Mouse (Mus musculus): ENCODE results near the gene Pspn. TPM values are rescaled to one million over a fixed set of nuclear protein-coding genes. Genes with fewer than 3 reads are reported as not detected.
A peak's percentile ranks its signal among the peaks of the same experiment; 100 is the strongest.

Pspn gene
- polyA plus RNA-seq (2015; fragmentation: Nextera tagmentation; extraction: Ambion mirVana), result 0.44 TPM in 1 of 2 replicates, not detected in the other

GRCm38 (mm10) chr17:56999968-57000609 lies at the start of gene Pspn:
Gene Pspn (minus strand): TSS chr17:57000018.
- Histone ChIP-seq H3K4me1 (ENCODE audit: control insufficient read depth, insufficient read depth, low read length) (0 out of 2 replicates have a peak, but pooled peaks cover 5% of the 10 kb centered on the region), H3K36me3 (ENCODE audit: control insufficient read depth, insufficient read depth, low read length) (peaks cover 28% of the 10 kb centered on the region), H3K9me3 (ENCODE audit: control insufficient read depth, low read length) (no peaks in the 10 kb centered on the region), H3K4me3 (ENCODE audit: low read length) (no peak within 1 kb of the TSS), H3K4me2 (ENCODE audit: low read depth, low read length) (no peak within 1 kb of the TSS), H3K27ac (ENCODE audit: low read length) (no peak within 1 kb of the TSS), H3K9ac (ENCODE audit: low read depth, low read length) (no peak within 1 kb of the TSS), H3K27me3 (replicated peaks; ENCODE audit: control insufficient read depth, insufficient read depth, low read length) (no peaks in the 10 kb centered on the region)
- WGBS, result 83% methylated on average over 9 of the region's 9 CpGs
- ATAC-seq, result no peak

GRCm38 (mm10) chr17:57048816-57049215 lies 49.0 kb upstream of the Pspn start:
- no peak for ATAC-seq
- Histone ChIP-seq H3K9ac (ENCODE audit: low read depth, low read length) (no peak overlapping the region), H3K9me3 (ENCODE audit: control insufficient read depth, low read length) (no peaks in the 10 kb centered on the region), H3K27ac (ENCODE audit: low read length) (no peak overlapping the region), H3K36me3 (ENCODE audit: control insufficient read depth, insufficient read depth, low read length) (peaks cover 6% of the 10 kb centered on the region; the same call in 1 of the 2 replicates), H3K4me2 (ENCODE audit: low read depth, low read length) (no peak overlapping the region), H3K27me3 (replicated peaks; ENCODE audit: control insufficient read depth, insufficient read depth, low read length) (no peaks in the 10 kb centered on the region), H3K4me3 (ENCODE audit: low read length) (no peak overlapping the region), H3K4me1 (ENCODE audit: control insufficient read depth, insufficient read depth, low read length) (no peaks in the 10 kb centered on the region)
- 93% methylated on average over 3 of the region's 3 CpGs for WGBS

- 51% methylated on average over 5 of the region's 5 CpGs for WGBS
- H3K27ac ChIP-seq (ENCODE audit: low read length), result no peak overlapping the region
- H3K36me3 ChIP-seq (ENCODE audit: control insufficient read depth, insufficient read depth, low read length), result peaks cover 3% of the 10 kb centered on the region; the same call in 1 of the 2 replicates
- H3K9ac ChIP-seq (ENCODE audit: low read depth, low read length), result no peak overlapping the region
- 0 out of 2 replicates have a peak, but pooled peaks have one; percentile 9 for ATAC-seq
- no peaks in the 10 kb centered on the region for H3K9me3 ChIP-seq (ENCODE audit: control insufficient read depth, low read length)
- H3K27me3 ChIP-seq (replicated peaks; ENCODE audit: control insufficient read depth, insufficient read depth, low read length), result no peaks in the 10 kb centered on the region
- no peaks in the 10 kb centered on the region for H3K4me1 ChIP-seq (ENCODE audit: control insufficient read depth, insufficient read depth, low read length)
- H3K4me3 ChIP-seq (ENCODE audit: low read length), result no peak overlapping the region
- H3K4me2 ChIP-seq (ENCODE audit: low read depth, low read length), result no peak overlapping the region
Measured at GRCm38 (mm10) chr17:57047406-57047805, 47.6 kb upstream of the Pspn start.

GRCm38 (mm10) chr17:57041554-57041953 lies 41.7 kb upstream of the Pspn start, which contains the start of gene Slc25a41:
Gene Slc25a41 (minus strand): TSS chr17:57041654.
- H3K4me2 ChIP-seq (ENCODE audit: low read depth, low read length), result no peak within 1 kb of the TSS
- no peak within 1 kb of the TSS for H3K4me3 ChIP-seq (ENCODE audit: low read length)
- H3K36me3 ChIP-seq (ENCODE audit: control insufficient read depth, insufficient read depth, low read length), result no peaks in the 10 kb centered on the region
- H3K9me3 ChIP-seq (ENCODE audit: control insufficient read depth, low read length), result no peaks in the 10 kb centered on the region
- no peak within 1 kb of the TSS for H3K9ac ChIP-seq (ENCODE audit: low read depth, low read length)
- 74% methylated on average over 8 of the region's 8 CpGs for WGBS
- no peak for ATAC-seq
- H3K27me3 ChIP-seq (replicated peaks; ENCODE audit: control insufficient read depth, insufficient read depth, low read length), result no peaks in the 10 kb centered on the region; the same call in 1 of the 2 replicates
- H3K4me1 ChIP-seq (ENCODE audit: control insufficient read depth, insufficient read depth, low read length), result peaks cover 2% of the 10 kb centered on the region; the same call in 1 of the 2 replicates
- no peak within 1 kb of the TSS for H3K27ac ChIP-seq (ENCODE audit: low read length)

GRCm38 (mm10) chr17:57038978-57039377 lies 39.2 kb upstream of the Pspn start:
- Histone ChIP-seq H3K9ac (ENCODE audit: low read depth, low read length) (no peak overlapping the region), H3K27me3 (replicated peaks; ENCODE audit: control insufficient read depth, insufficient read depth, low read length) (no peaks in the 10 kb centered on the region; the same call in 1 of the 2 replicates), H3K4me2 (ENCODE audit: low read depth, low read length) (no peak overlapping the region), H3K36me3 (ENCODE audit: control insufficient read depth, insufficient read depth, low read length) (no peaks in the 10 kb centered on the region), H3K27ac (ENCODE audit: low read length) (no peak overlapping the region), H3K4me1 (ENCODE audit: control insufficient read depth, insufficient read depth, low read length) (peaks cover 2% of the 10 kb centered on the region; the same call in 1 of the 2 replicates), H3K4me3 (ENCODE audit: low read length) (no peak overlapping the region), H3K9me3 (ENCODE audit: control insufficient read depth, low read length) (no peaks in the 10 kb centered on the region)
- ATAC-seq, result no peak
- 41% methylated on average over 8 of the region's 8 CpGs for WGBS

GRCm38 (mm10) chr17:57032854-57033253 lies 33.0 kb upstream of the Pspn start:
- H3K27ac ChIP-seq (ENCODE audit: low read length), result no peak overlapping the region
- WGBS, result 87% methylated on average over 4 of the region's 4 CpGs
- H3K4me1 ChIP-seq (ENCODE audit: control insufficient read depth, insufficient read depth, low read length), result peaks cover 10% of the 10 kb centered on the region
- peaks cover 7% of the 10 kb centered on the region; the same call in 1 of the 2 replicates for H3K36me3 ChIP-seq (ENCODE audit: control insufficient read depth, insufficient read depth, low read length)
- peak overlapping the region; percentile 79; the same call in 1 of the 2 replicates for H3K4me2 ChIP-seq (ENCODE audit: low read depth, low read length)
- peak overlapping the region; percentile 70; the same call in 1 of the 2 replicates for H3K9ac ChIP-seq (ENCODE audit: low read depth, low read length)
- H3K27me3 ChIP-seq (replicated peaks; ENCODE audit: control insufficient read depth, insufficient read depth, low read length), result no peaks in the 10 kb centered on the region
- no peak for ATAC-seq
- H3K4me3 ChIP-seq (ENCODE audit: low read length), result no peak overlapping the region
- no peaks in the 10 kb centered on the region for H3K9me3 ChIP-seq (ENCODE audit: control insufficient read depth, low read length)

- H3K27ac ChIP-seq (ENCODE audit: low read length), result peak overlapping the region; percentile 87
- ATAC-seq, result peak; percentile 95
- H3K4me1 ChIP-seq (ENCODE audit: control insufficient read depth, insufficient read depth, low read length), result peaks cover 10% of the 10 kb centered on the region
- peak overlapping the region; percentile 70 for H3K9ac ChIP-seq (ENCODE audit: low read depth, low read length)
- H3K27me3 ChIP-seq (replicated peaks; ENCODE audit: control insufficient read depth, insufficient read depth, low read length), result no peaks in the 10 kb centered on the region
- H3K36me3 ChIP-seq (ENCODE audit: control insufficient read depth, insufficient read depth, low read length), result peaks cover 11% of the 10 kb centered on the region
- WGBS, result under 1% methylated on average over 38 of the region's 38 CpGs
- H3K4me3 ChIP-seq (ENCODE audit: low read length), result peak overlapping the region; percentile 50
- H3K9me3 ChIP-seq (ENCODE audit: control insufficient read depth, low read length), result no peaks in the 10 kb centered on the region
- peak overlapping the region; percentile 79 for H3K4me2 ChIP-seq (ENCODE audit: low read depth, low read length)
Measured at GRCm38 (mm10) chr17:57031661-57032420, 32.0 kb upstream of the Pspn start.

GRCm38 (mm10) chr17:57030931-57031660 lies 31.3 kb upstream of the Pspn start, which contains the start of gene Khsrp:
Gene Khsrp (minus strand): TSS chr17:57031522.
- Histone ChIP-seq H3K9ac (ENCODE audit: low read depth, low read length) (peak within 1 kb of the TSS; percentile 100), H3K27me3 (replicated peaks; ENCODE audit: control insufficient read depth, insufficient read depth, low read length) (no peaks in the 10 kb centered on the region), H3K9me3 (ENCODE audit: control insufficient read depth, low read length) (no peaks in the 10 kb centered on the region), H3K4me2 (ENCODE audit: low read depth, low read length) (peak within 1 kb of the TSS; percentile 88), H3K27ac (ENCODE audit: low read length) (peak within 1 kb of the TSS; percentile 92), H3K4me1 (ENCODE audit: control insufficient read depth, insufficient read depth, low read length) (peaks cover 10% of the 10 kb centered on the region), H3K36me3 (ENCODE audit: control insufficient read depth, insufficient read depth, low read length) (peaks cover 17% of the 10 kb centered on the region), H3K4me3 (ENCODE audit: low read length) (peak within 1 kb of the TSS; percentile 86)
- WGBS, result under 1% methylated on average over 78 of the region's 99 CpGs
- peak; percentile 0; the same call in 1 of the 2 replicates for ATAC-seq

GRCm38 (mm10) chr17:57029691-57030090 lies 29.9 kb upstream of the Pspn start:
- ATAC-seq, result no peak
- peaks cover 30% of the 10 kb centered on the region for H3K36me3 ChIP-seq (ENCODE audit: control insufficient read depth, insufficient read depth, low read length)
- H3K9ac ChIP-seq (ENCODE audit: low read depth, low read length), result peak overlapping the region; percentile 100
- H3K27me3 ChIP-seq (replicated peaks; ENCODE audit: control insufficient read depth, insufficient read depth, low read length), result no peaks in the 10 kb centered on the region
- peak overlapping the region; percentile 86 for H3K4me3 ChIP-seq (ENCODE audit: low read length)
- peaks cover 10% of the 10 kb centered on the region for H3K4me1 ChIP-seq (ENCODE audit: control insufficient read depth, insufficient read depth, low read length)
- no peak overlapping the region for H3K27ac ChIP-seq (ENCODE audit: low read length)
- WGBS, result 34% methylated on average over 8 of the region's 8 CpGs
- H3K9me3 ChIP-seq (ENCODE audit: control insufficient read depth, low read length), result no peaks in the 10 kb centered on the region
- H3K4me2 ChIP-seq (ENCODE audit: low read depth, low read length), result peak overlapping the region; percentile 88
